Comparison of ENCODE assay signal across 8 mouse cellular contexts in genomic region chr6:136803093-136803738, GRCm38 (mm10). TPM values are rescaled to one million over a fixed set of nuclear protein-coding genes. Genes with fewer than 3 reads are reported as not detected.
DNase-seq lines count a peak whose midpoint lies in the region; ATAC-seq and TF ChIP-seq lines count a peak whose summit lies in the region.

No protein-coding gene starts in this region.

- no peaks in the 10 kb centered on the region for H3K27me3 ChIP-seq in lung, postnatal 0 days (replicated peaks; ENCODE audit: insufficient read depth, low read length)
- H3K27me3 ChIP-seq in limb, embryonic 11.5 days (ENCODE audit: control insufficient read depth, insufficient read depth, low read length) = no peaks in the 10 kb centered on the region
- H3K27me3 ChIP-seq in small intestine, adult 2 months (ENCODE audit: control insufficient read depth, insufficient read depth, low read length) = no peaks in the 10 kb centered on the region

- no peak; the same call in 1 of the 2 replicates for TF ChIP-seq POLR2A in embryonic fibroblast, embryonic 13.5 days (IDR thresholded peaks at IDR 0.05; ENCODE audit: low read depth, low read length)
- no peak for TF ChIP-seq POLR2A in small intestine, adult 2 months (IDR thresholded peaks at IDR 0.05; ENCODE audit: low read depth, low read length)

- peak overlapping the region; percentile 95 for H3K27ac ChIP-seq in lung, postnatal 0 days (ENCODE audit: low read length)
- H3K27ac ChIP-seq in embryonic fibroblast, embryonic 13.5 days (ENCODE audit: insufficient read depth, low read length) = 0 out of 2 replicates have a peak overlapping the region, but pooled peaks have one; percentile 90
- peak overlapping the region; percentile 100 for H3K27ac ChIP-seq in limb, embryonic 11.5 days (replicated peaks; ENCODE audit: low read depth, low read length)
- peak overlapping the region; percentile 99 for H3K27ac ChIP-seq in small intestine, adult 2 months (ENCODE audit: insufficient read depth, low read depth, low read length)

- 9% methylated on average over 12 of the region's 12 CpGs for WGBS in lung, postnatal 0 days
- 22% methylated on average over 12 of the region's 12 CpGs for WGBS in limb, embryonic 11.5 days
- WGBS in small intestine, adult 2 months = 4% methylated on average over 12 of the region's 12 CpGs

- H3K36me3 ChIP-seq in lung, postnatal 0 days (ENCODE audit: insufficient read depth, low read length) = no peaks in the 10 kb centered on the region
- H3K36me3 ChIP-seq in limb, embryonic 11.5 days (ENCODE audit: control insufficient read depth, insufficient read depth, low read length) = no peaks in the 10 kb centered on the region
- H3K36me3 ChIP-seq in small intestine, adult 2 months (ENCODE audit: control insufficient read depth, insufficient read depth, low read length) = no peaks in the 10 kb centered on the region

- peak overlapping the region; percentile 58 for H3K4me3 ChIP-seq in lung, postnatal 0 days (ENCODE audit: low read depth, low read length)
- peak overlapping the region; percentile 42 for H3K4me3 ChIP-seq in embryonic fibroblast, embryonic 13.5 days (ENCODE audit: insufficient read depth, low read length)
- peak overlapping the region; percentile 64 for H3K4me3 ChIP-seq in limb, embryonic 11.5 days (ENCODE audit: low read depth, low read length)
- H3K4me3 ChIP-seq in small intestine, adult 2 months (ENCODE audit: low read depth, low read length) = peak overlapping the region; percentile 67

- peak; percentile 18 for DNase-seq in lung, postnatal 0 days (ENCODE audit: low spot score)
- DNase-seq in lung, postnatal 4 days = no peak
- DNase-seq in limb, embryonic 11.5 days (ENCODE audit: low spot score) = no peak
- DNase-seq in retina, postnatal 1 day = no peak
- DNase-seq in spleen, postnatal 14 days (ENCODE audit: low spot score in 2 of 2) = no peak
- DNase-seq in layer of hippocampus, adult 18-20 months (ENCODE audit: low spot score in 2 of 2) = no peak

- H3K9me3 ChIP-seq in lung, postnatal 0 days (ENCODE audit: low read length) = no peaks in the 10 kb centered on the region
- H3K9me3 ChIP-seq in limb, embryonic 11.5 days (ENCODE audit: control insufficient read depth, low read length) = no peaks in the 10 kb centered on the region

- TF ChIP-seq EP300 in lung, postnatal 0 days (IDR thresholded peaks at IDR 0.05) = no peak

- ATAC-seq in lung, postnatal 0 days = no peak
- ATAC-seq in limb, embryonic 11.5 days (ENCODE audit: insufficient number of reproducible peaks, low FRiP score, low TSS enrichment, low read depth) = peak; percentile 6

- H3K9ac ChIP-seq in lung, postnatal 0 days (replicated peaks; ENCODE audit: low read depth) = peak overlapping the region; percentile 76
- peak overlapping the region; percentile 99 for H3K9ac ChIP-seq in limb, embryonic 11.5 days (ENCODE audit: low read length)

- H3K4me1 ChIP-seq in lung, postnatal 0 days (ENCODE audit: insufficient read depth, low read depth, low read length) = peaks cover 3% of the 10 kb centered on the region; the same call in 1 of the 2 replicates
- H3K4me1 ChIP-seq in embryonic fibroblast, embryonic 13.5 days (ENCODE audit: control insufficient read depth, insufficient read depth, low read length) = no peaks in the 10 kb centered on the region; the same call in 1 of the 2 replicates
- peaks cover 7% of the 10 kb centered on the region; the same call in 1 of the 2 replicates for H3K4me1 ChIP-seq in limb, embryonic 11.5 days (ENCODE audit: control insufficient read depth, insufficient read depth, low read length)
- peaks cover 6% of the 10 kb centered on the region; the same call in 1 of the 2 replicates for H3K4me1 ChIP-seq in small intestine, adult 2 months (ENCODE audit: control insufficient read depth, insufficient read depth, insufficient read length, low read length)

- TF ChIP-seq CTCF in lung, postnatal 0 days (IDR thresholded peaks at IDR 0.05) = no peak
- no peak for TF ChIP-seq CTCF in embryonic fibroblast, embryonic 13.5 days (IDR thresholded peaks at IDR 0.05; ENCODE audit: borderline replicate concordance, insufficient read depth, low read length)
- no peak for TF ChIP-seq CTCF in small intestine, adult 2 months (IDR thresholded peaks at IDR 0.05; ENCODE audit: extremely low read depth, insufficient read length, insufficient replicate concordance, low read depth, low read length)

- H3K4me2 ChIP-seq in lung, postnatal 0 days (replicated peaks; ENCODE audit: low read depth, low read length) = peak overlapping the region; percentile 92
- H3K4me2 ChIP-seq in limb, embryonic 11.5 days (ENCODE audit: low read depth, severe bottlenecking) = peak overlapping the region; percentile 69

RNA-seq across cellular contexts. Expression of gene Hist4h4, which starts 1.0 kb away (rescaled TPM):
- polyA plus RNA-seq in lung, postnatal 0 days (2015; fragmentation: Nextera tagmentation; extraction: Ambion mirVana) = 1.5 and 1.6 TPM in 2 replicates
- polyA plus RNA-seq in embryonic fibroblast, embryonic 13.5 days (2011; ENCODE audit: insufficient read length, low read depth, missing spikeins) = 0.28 and 0.72 TPM in 2 replicates
- 0.92 and 0.96 TPM in 2 replicates for polyA plus RNA-seq in limb, embryonic 11.5 days (2014; fragmentation: Nextera tagmentation; extraction: Ambion mirVana)
- 2.0 and 3.9 TPM in 2 replicates for polyA plus RNA-seq in small intestine, adult 2 months (2012; rRNA removed)
- total RNA-seq in layer of hippocampus, adult 18-20 months (2021) = 10 to 100 TPM; 11.8 to 13.2 TPM

RNA-seq across cellular contexts. Expression of gene H2afj, which starts 4.8 kb away (rescaled TPM):
- 424 and 464 TPM in 2 replicates for polyA plus RNA-seq in lung, postnatal 0 days (2015; fragmentation: Nextera tagmentation; extraction: Ambion mirVana)
- polyA plus RNA-seq in embryonic fibroblast, embryonic 13.5 days (2011; ENCODE audit: insufficient read length, low read depth, missing spikeins) = 31.3 and 46.4 TPM in 2 replicates
- polyA plus RNA-seq in limb, embryonic 11.5 days (2014; fragmentation: Nextera tagmentation; extraction: Ambion mirVana) = 78.5 and 79.9 TPM in 2 replicates
- 401 and 773 TPM in 2 replicates for polyA plus RNA-seq in small intestine, adult 2 months (2012; rRNA removed)
- 10 to 100 TPM; 64.1 to 73.0 TPM for total RNA-seq in layer of hippocampus, adult 18-20 months (2021)

RNA-seq across cellular contexts. Expression of gene Gucy2c, which starts 21.7 kb away (rescaled TPM):
- 0.11 TPM in 1 of 2 replicates, not detected in the other for polyA plus RNA-seq in lung, postnatal 0 days (2015; fragmentation: Nextera tagmentation; extraction: Ambion mirVana)
- not detected in 2 replicates for polyA plus RNA-seq in embryonic fibroblast, embryonic 13.5 days (2011; ENCODE audit: insufficient read length, low read depth, missing spikeins)
- polyA plus RNA-seq in limb, embryonic 11.5 days (2014; fragmentation: Nextera tagmentation; extraction: Ambion mirVana) = 0.14 and 0.35 TPM in 2 replicates
- 26.6 and 69.2 TPM in 2 replicates for polyA plus RNA-seq in small intestine, adult 2 months (2012; rRNA removed)
- total RNA-seq in layer of hippocampus, adult 18-20 months (2021) = under 1 TPM; 0.53 to 0.57 TPM

RNA-seq across cellular contexts. Expression of gene BC049715, which starts 24.2 kb away (rescaled TPM):
- polyA plus RNA-seq in lung, postnatal 0 days (2015; fragmentation: Nextera tagmentation; extraction: Ambion mirVana) = 1.8 and 2.2 TPM in 2 replicates
- polyA plus RNA-seq in embryonic fibroblast, embryonic 13.5 days (2011; ENCODE audit: insufficient read length, low read depth, missing spikeins) = 0.63 and 1.4 TPM in 2 replicates
- polyA plus RNA-seq in limb, embryonic 11.5 days (2014; fragmentation: Nextera tagmentation; extraction: Ambion mirVana) = 1.8 and 2.7 TPM in 2 replicates
- 0.28 and 0.56 TPM in 2 replicates for polyA plus RNA-seq in small intestine, adult 2 months (2012; rRNA removed)
- total RNA-seq in layer of hippocampus, adult 18-20 months (2021) = 1 to 10 TPM; 2.6 to 3.0 TPM

RNA-seq across cellular contexts. Expression of gene Wbp11, which starts 24.8 kb away (rescaled TPM):
- 44.4 and 46.1 TPM in 2 replicates for polyA plus RNA-seq in lung, postnatal 0 days (2015; fragmentation: Nextera tagmentation; extraction: Ambion mirVana)
- 68.5 and 85.3 TPM in 2 replicates for polyA plus RNA-seq in embryonic fibroblast, embryonic 13.5 days (2011; ENCODE audit: insufficient read length, low read depth, missing spikeins)
- 169 and 183 TPM in 2 replicates for polyA plus RNA-seq in limb, embryonic 11.5 days (2014; fragmentation: Nextera tagmentation; extraction: Ambion mirVana)
- polyA plus RNA-seq in small intestine, adult 2 months (2012; rRNA removed) = 16.0 and 32.0 TPM in 2 replicates
- 100 to 1,000 TPM; 136 to 141 TPM for total RNA-seq in layer of hippocampus, adult 18-20 months (2021)

Comparison
In these comparisons a context has a peak if more than half of its experiments do, and no peak if none do; other contexts are left out.
1. RNA of gene Gucy2c, which starts 21.7 kb away (polyA plus RNA-seq): 26.6 to 69.2 TPM in small intestine, adult 2 months; 0.14 to 0.35 TPM in limb, embryonic 11.5 days, 0.11 TPM in lung, postnatal 0 days and not detected in embryonic fibroblast, embryonic 13.5 days; every median in the first group is over 10 times any median in the second.
2. Peak in every context shown above with its lines, with median percentiles within 50 percentile points of each other: H3K27ac ChIP-seq and H3K4me3 ChIP-seq.